Mouse (Mus musculus): ENCODE data around the gene Ulk4.

GRCm38 (mm10) chr9:121124705-121125104 is 152.3 kb downstream of the Ulk4 start:
- TF ChIP-seq CTCF (conservative IDR thresholded peaks at IDR 0.05; ENCODE audit: low read length) = no peak
- no peak for TF ChIP-seq POU5F1 (IDR thresholded peaks at IDR 0.05; ENCODE audit: borderline replicate concordance, low read length)

Measured in E14TG2a.4 (cell line).